Mouse (Mus musculus): ENCODE data around the gene Rasa3.

Gene Rasa3

DNA sequence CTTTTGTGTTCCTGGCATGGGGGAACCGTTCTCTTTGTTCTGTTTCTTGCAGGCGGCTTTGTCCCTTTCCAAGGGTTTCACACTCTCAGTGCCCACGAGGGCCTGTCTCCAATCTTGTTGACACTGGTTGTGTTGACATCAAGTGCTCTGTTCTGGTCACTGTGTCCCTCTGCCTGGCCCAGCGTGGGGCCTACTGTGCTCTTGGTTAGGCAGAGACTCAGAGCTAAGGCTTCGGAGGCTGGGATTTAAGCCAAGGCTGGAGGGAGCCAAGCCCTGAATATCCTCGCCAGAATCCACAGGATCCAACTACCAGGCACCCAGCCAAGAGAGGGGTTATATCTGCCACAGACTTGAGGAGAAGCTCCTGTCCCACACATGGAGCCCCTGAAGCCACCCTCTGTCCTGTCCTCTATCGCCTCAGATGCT lies 147.5 kb downstream of the Rasa3 start:
- H3K27me3 ChIP-seq (ENCODE audit: insufficient read depth, low read length), result peaks cover 11% of the 10 kb centered on the region; the same call in 1 of the 2 replicates
- H3K9me3 ChIP-seq (ENCODE audit: low read length), result peaks cover 6% of the 10 kb centered on the region
- TF ChIP-seq NANOG (IDR thresholded peaks at IDR 0.05; ENCODE audit: borderline replicate concordance, low read length), result no peak
- TF ChIP-seq POU5F1 (IDR thresholded peaks at IDR 0.05; ENCODE audit: borderline replicate concordance, low read length), result no peak
- TF ChIP-seq CTCF (conservative IDR thresholded peaks at IDR 0.05; ENCODE audit: low read length), result no peak
- no peaks in the 10 kb centered on the region for H3K36me3 ChIP-seq (ENCODE audit: insufficient read depth, low read length)
- no peak overlapping the region for H3K4me3 ChIP-seq (replicated peaks; ENCODE audit: low read length)
- H3K4me1 ChIP-seq (replicated peaks; ENCODE audit: low read depth, low read length), result no peaks in the 10 kb centered on the region

DNA sequence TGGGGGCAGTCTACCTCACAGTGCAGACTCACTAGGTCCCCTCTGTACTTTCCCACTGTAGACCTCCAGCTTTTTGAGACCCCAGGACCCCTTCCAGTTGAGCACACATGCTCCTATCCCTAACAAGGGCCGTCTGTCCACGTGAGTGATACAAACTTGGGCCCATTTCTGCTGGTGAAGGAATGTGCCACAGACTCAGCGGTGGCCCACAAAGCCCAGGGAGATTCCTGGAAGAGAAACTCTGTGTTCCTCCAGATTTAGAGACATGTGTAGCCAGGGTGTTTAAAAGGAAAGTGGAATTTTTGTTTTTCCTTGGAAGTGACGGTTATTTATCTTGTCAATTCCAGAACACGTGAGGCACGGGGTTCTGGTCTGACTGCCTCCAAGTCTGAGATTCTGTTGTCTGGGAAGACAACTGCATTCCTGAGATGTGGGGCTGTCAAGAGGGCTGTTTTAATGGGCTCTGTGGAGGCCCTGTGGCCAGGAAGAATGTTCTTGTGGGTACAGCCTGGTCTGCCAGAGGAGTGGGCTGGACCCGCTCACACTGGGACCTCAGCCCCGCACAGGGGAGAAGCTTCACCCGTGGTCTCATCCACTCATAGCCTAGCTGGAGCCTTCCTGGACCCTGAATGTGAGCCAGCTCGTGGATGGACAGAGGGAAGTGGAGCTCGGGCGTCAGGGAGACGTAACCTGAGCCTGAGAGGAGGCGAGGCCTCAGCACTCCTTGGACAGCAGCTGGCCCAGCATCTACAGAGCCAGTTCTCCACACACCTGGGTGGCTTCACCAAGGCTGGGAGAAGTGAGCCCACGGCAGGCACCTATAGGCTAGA lies 148.2 kb downstream of the Rasa3 start:
- H3K36me3 ChIP-seq (ENCODE audit: insufficient read depth, low read length), result no peaks in the 10 kb centered on the region
- H3K9me3 ChIP-seq (ENCODE audit: low read length), result peaks cover 6% of the 10 kb centered on the region
- TF ChIP-seq POU5F1 (IDR thresholded peaks at IDR 0.05; ENCODE audit: borderline replicate concordance, low read length) (no peak), NANOG (IDR thresholded peaks at IDR 0.05; ENCODE audit: borderline replicate concordance, low read length) (no peak), CTCF (conservative IDR thresholded peaks at IDR 0.05; ENCODE audit: low read length) (no peak)
- no peak overlapping the region for H3K4me3 ChIP-seq (replicated peaks; ENCODE audit: low read length)
- H3K27me3 ChIP-seq (ENCODE audit: insufficient read depth, low read length), result peaks cover 11% of the 10 kb centered on the region; the same call in 1 of the 2 replicates
- no peaks in the 10 kb centered on the region for H3K4me1 ChIP-seq (replicated peaks; ENCODE audit: low read depth, low read length)

DNA sequence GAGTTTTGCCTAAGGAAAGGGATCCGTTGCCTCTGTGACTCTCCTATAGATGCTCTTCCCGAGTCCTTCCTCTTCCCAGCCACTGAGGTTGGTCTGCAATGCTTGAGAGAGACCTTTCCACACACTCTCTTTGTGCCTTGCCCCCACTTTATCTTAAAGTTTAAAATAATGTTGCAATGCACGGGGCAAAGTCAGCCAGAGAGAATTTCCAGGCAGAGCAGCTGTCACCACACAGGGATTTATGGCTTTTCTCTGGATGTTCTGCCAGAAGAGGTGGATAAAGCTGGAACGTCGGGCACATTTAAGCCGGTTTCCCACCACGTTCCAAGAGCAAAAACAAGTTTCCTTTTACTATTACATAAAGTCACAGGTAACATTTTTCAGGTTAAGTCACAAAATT lies 156.0 kb downstream of the Rasa3 start:
- Histone ChIP-seq H3K36me3 (ENCODE audit: insufficient read depth, low read length) (no peaks in the 10 kb centered on the region), H3K9me3 (ENCODE audit: low read length) (no peaks in the 10 kb centered on the region), H3K4me1 (replicated peaks; ENCODE audit: low read depth, low read length) (no peaks in the 10 kb centered on the region), H3K27me3 (ENCODE audit: insufficient read depth, low read length) (peaks cover 15% of the 10 kb centered on the region; the same call in 1 of the 2 replicates), H3K4me3 (replicated peaks; ENCODE audit: low read length) (no peak overlapping the region)
- no peak for TF ChIP-seq POU5F1 (IDR thresholded peaks at IDR 0.05; ENCODE audit: borderline replicate concordance, low read length)
- TF ChIP-seq NANOG (IDR thresholded peaks at IDR 0.05; ENCODE audit: borderline replicate concordance, low read length), result no peak
- TF ChIP-seq CTCF (conservative IDR thresholded peaks at IDR 0.05; ENCODE audit: low read length), result no peak

DNA sequence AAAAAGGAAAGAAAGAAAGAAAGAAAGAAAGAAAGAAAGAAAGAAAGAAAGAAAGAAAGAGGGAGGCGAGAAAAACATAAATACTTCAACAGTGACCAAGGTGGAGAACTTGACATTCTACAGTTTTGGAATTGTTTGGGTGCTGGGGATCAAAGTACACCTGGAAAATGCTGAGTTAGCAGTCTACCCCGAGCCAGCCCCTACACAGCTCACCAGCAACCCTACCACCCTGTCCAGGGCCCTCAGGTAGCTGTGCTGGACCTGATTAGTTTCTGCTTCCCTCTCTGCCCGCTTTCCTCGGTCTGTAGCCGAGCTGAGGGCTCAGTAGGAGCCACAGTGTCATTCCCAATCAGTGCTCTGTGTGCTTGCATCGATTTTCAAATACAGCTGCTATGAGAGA lies 157.1 kb downstream of the Rasa3 start:
- H3K36me3 ChIP-seq (ENCODE audit: insufficient read depth, low read length), result no peaks in the 10 kb centered on the region
- H3K9me3 ChIP-seq (ENCODE audit: low read length), result no peaks in the 10 kb centered on the region
- TF ChIP-seq POU5F1 (IDR thresholded peaks at IDR 0.05; ENCODE audit: borderline replicate concordance, low read length) (no peak), NANOG (IDR thresholded peaks at IDR 0.05; ENCODE audit: borderline replicate concordance, low read length) (no peak), CTCF (conservative IDR thresholded peaks at IDR 0.05; ENCODE audit: low read length) (no peak)
- H3K4me1 ChIP-seq (replicated peaks; ENCODE audit: low read depth, low read length), result no peaks in the 10 kb centered on the region
- no peak overlapping the region for H3K4me3 ChIP-seq (replicated peaks; ENCODE audit: low read length)
- peaks cover 15% of the 10 kb centered on the region; the same call in 1 of the 2 replicates for H3K27me3 ChIP-seq (ENCODE audit: insufficient read depth, low read length)

DNA sequence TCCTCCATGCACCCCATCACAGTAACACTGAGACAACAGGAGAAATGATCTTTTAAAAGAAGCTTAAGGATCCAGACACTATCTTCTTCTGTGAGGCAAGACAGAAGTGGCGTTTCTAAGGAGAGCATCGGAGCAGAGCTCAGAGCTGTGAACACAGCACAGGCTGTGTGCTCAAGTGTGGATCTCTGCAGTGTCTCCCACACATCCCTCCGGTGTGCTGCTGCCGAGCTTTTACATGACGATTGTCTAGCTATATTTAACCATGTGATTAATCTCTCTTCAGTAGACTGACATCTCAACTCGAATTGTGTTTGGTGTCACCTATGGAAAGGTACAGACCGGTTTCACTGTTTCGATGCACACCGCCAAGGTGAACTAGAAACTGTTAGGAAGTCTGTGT lies 157.9 kb downstream of the Rasa3 start:
- no peaks in the 10 kb centered on the region for H3K36me3 ChIP-seq (ENCODE audit: insufficient read depth, low read length)
- TF ChIP-seq POU5F1 (IDR thresholded peaks at IDR 0.05; ENCODE audit: borderline replicate concordance, low read length) (no peak), NANOG (IDR thresholded peaks at IDR 0.05; ENCODE audit: borderline replicate concordance, low read length) (no peak), CTCF (conservative IDR thresholded peaks at IDR 0.05; ENCODE audit: low read length) (no peak)
- peaks cover 15% of the 10 kb centered on the region; the same call in 1 of the 2 replicates for H3K27me3 ChIP-seq (ENCODE audit: insufficient read depth, low read length)
- H3K9me3 ChIP-seq (ENCODE audit: low read length), result no peaks in the 10 kb centered on the region
- H3K4me3 ChIP-seq (replicated peaks; ENCODE audit: low read length), result no peak overlapping the region
- no peaks in the 10 kb centered on the region for H3K4me1 ChIP-seq (replicated peaks; ENCODE audit: low read depth, low read length)

DNA sequence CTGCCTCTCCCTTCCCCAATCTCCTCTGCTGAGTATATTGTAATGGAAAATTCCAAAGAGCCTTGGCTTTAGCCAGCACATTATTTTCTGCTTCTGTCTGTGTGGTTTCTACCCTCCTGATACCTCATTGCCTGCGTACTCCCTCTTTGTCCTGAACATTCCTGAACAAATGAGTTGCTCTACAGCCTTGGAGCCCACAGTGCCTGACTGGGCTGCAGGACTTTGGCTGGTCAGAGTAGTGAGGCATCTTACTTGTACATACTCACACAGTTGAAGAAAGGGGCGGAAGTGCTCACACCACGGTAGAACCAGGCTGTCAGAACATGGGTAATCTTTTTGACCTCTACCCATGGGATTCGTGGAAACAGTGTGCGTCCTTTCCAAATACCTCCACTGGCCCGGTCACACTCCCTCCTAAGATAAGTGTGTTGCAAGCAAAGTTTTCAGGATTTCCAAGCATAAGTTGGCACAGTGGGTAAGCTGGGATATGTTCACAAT lies 160.1 kb downstream of the Rasa3 start:
- no peak overlapping the region for H3K4me3 ChIP-seq (replicated peaks; ENCODE audit: low read length)
- H3K36me3 ChIP-seq (ENCODE audit: insufficient read depth, low read length), result no peaks in the 10 kb centered on the region
- TF ChIP-seq POU5F1 (IDR thresholded peaks at IDR 0.05; ENCODE audit: borderline replicate concordance, low read length) (no peak), CTCF (conservative IDR thresholded peaks at IDR 0.05; ENCODE audit: low read length) (no peak), NANOG (IDR thresholded peaks at IDR 0.05; ENCODE audit: borderline replicate concordance, low read length) (no peak)
- H3K9me3 ChIP-seq (ENCODE audit: low read length), result no peaks in the 10 kb centered on the region
- no peaks in the 10 kb centered on the region for H3K4me1 ChIP-seq (replicated peaks; ENCODE audit: low read depth, low read length)
- H3K27me3 ChIP-seq (ENCODE audit: insufficient read depth, low read length), result peaks cover 10% of the 10 kb centered on the region; the same call in 1 of the 2 replicates
